Mouse (Mus musculus): ENCODE results near the gene Smim22. TPM values are rescaled to one million over a fixed set of nuclear protein-coding genes. Genes with fewer than 3 reads are reported as not detected.
A peak's percentile ranks its signal among the peaks of the same experiment; 100 is the strongest.

Smim22 gene
- polyA plus RNA-seq, 1 experiment from 2014 or later = not detected

GRCm38 (mm10) chr16:5029847-5030246 is 22.8 kb downstream of the Smim22 start:
- H3K36me3 ChIP-seq (ENCODE audit: inconsistent target) = peaks cover 92% of the 10 kb centered on the region
- WGBS (ENCODE audit: missing documents) = 30% methylated on average over 2 of the region's 2 CpGs
- no peaks in the 10 kb centered on the region; the same call in 1 of the 2 replicates for H3K79me2 ChIP-seq (ENCODE audit: inconsistent target)
- H3K4me3 ChIP-seq (ENCODE audit: inconsistent target) = no peak overlapping the region
- no peak overlapping the region for H3K27ac ChIP-seq

- 98% methylated on average over 3 of the region's 3 CpGs for WGBS (ENCODE audit: missing documents)
- Histone ChIP-seq H3K4me3 (ENCODE audit: inconsistent target) (no peak overlapping the region), H3K79me2 (ENCODE audit: inconsistent target) (peaks cover 16% of the 10 kb centered on the region; the same call in 1 of the 2 replicates), H3K36me3 (ENCODE audit: inconsistent target) (peaks cover 95% of the 10 kb centered on the region), H3K27ac (no peak overlapping the region)
Measured at GRCm38 (mm10) chr16:5035591-5035990, 28.5 kb downstream of the Smim22 start.

GRCm38 (mm10) chr16:5036649-5037234 is 29.7 kb downstream of the Smim22 start:
- Histone ChIP-seq H3K79me2 (ENCODE audit: inconsistent target) (peaks cover 26% of the 10 kb centered on the region; the same call in 1 of the 2 replicates), H3K4me3 (ENCODE audit: inconsistent target) (no peak overlapping the region), H3K27ac (no peak overlapping the region), H3K36me3 (ENCODE audit: inconsistent target) (peaks cover 95% of the 10 kb centered on the region)
- WGBS (ENCODE audit: missing documents) = 93% methylated on average over 5 of the region's 5 CpGs

- Histone ChIP-seq H3K27ac (no peak overlapping the region), H3K79me2 (ENCODE audit: inconsistent target) (peaks cover 78% of the 10 kb centered on the region), H3K4me3 (ENCODE audit: inconsistent target) (no peak overlapping the region), H3K36me3 (ENCODE audit: inconsistent target) (peaks cover 64% of the 10 kb centered on the region)
- WGBS (ENCODE audit: missing documents) = 94% methylated on average over 3 of the region's 3 CpGs
Measured at GRCm38 (mm10) chr16:5045322-5045721, 38.2 kb downstream of the Smim22 start.

- WGBS (ENCODE audit: missing documents) = 2% methylated on average over 37 of the region's 38 CpGs
- peaks cover 90% of the 10 kb centered on the region for H3K79me2 ChIP-seq (ENCODE audit: inconsistent target)
- H3K4me3 ChIP-seq (ENCODE audit: inconsistent target) = peak overlapping the region; percentile 96
- peak overlapping the region; percentile 78 for H3K27ac ChIP-seq
- peaks cover 33% of the 10 kb centered on the region for H3K36me3 ChIP-seq (ENCODE audit: inconsistent target)
Measured at GRCm38 (mm10) chr16:5049182-5049773, 42.2 kb downstream of the Smim22 start.

GRCm38 (mm10) chr16:5049774-5050234 is 42.7 kb downstream of the Smim22 start, which contains the start of the genes Glyr1 and Ubn1:
TSS of gene Glyr1 (minus strand) at chr16:5049863.
TSS of gene Ubn1 (plus strand) at chr16:5050057.
- H3K79me2 ChIP-seq (ENCODE audit: inconsistent target) = peaks cover 90% of the 10 kb centered on the region
- WGBS (ENCODE audit: missing documents) = under 1% methylated on average over 52 of the region's 56 CpGs
- H3K36me3 ChIP-seq (ENCODE audit: inconsistent target) = peaks cover 29% of the 10 kb centered on the region
- H3K27ac ChIP-seq = peak within 1 kb of the TSS; percentile 78
- H3K4me3 ChIP-seq (ENCODE audit: inconsistent target) = peak within 1 kb of the TSS; percentile 96

GRCm38 (mm10) chr16:5050251-5051110 is 43.4 kb downstream of the Smim22 start:
- peak overlapping the region; percentile 80 for H3K4me3 ChIP-seq (ENCODE audit: inconsistent target)
- H3K36me3 ChIP-seq (ENCODE audit: inconsistent target) = peaks cover 25% of the 10 kb centered on the region
- peaks cover 90% of the 10 kb centered on the region for H3K79me2 ChIP-seq (ENCODE audit: inconsistent target)
- peak overlapping the region; percentile 28; the same call in 1 of the 2 replicates for H3K27ac ChIP-seq
- under 1% methylated on average over 78 of the region's 78 CpGs for WGBS (ENCODE audit: missing documents)

Other genes starting within 250 kb of the Smim22 start
- gene Cdip1, start 217.0 kb upstream of the Smim22 start, polyA plus RNA-seq (2018) = 15.0 to 29.2 TPM (median 20.4 TPM) in 3 replicates
- gene 4930562C15Rik, start 171.9 kb upstream of the Smim22 start, polyA plus RNA-seq (2018) = 0.16 TPM in 1 of 3 replicates, not detected in the others
- gene Ubald1, start 127.0 kb upstream of the Smim22 start, polyA plus RNA-seq (2018) = 64.4 to 75.7 TPM (median 71.8 TPM) in 3 replicates
- 62.2 to 84.4 TPM (median 68.4 TPM) in 3 replicates for gene Mgrn1, start 121.0 kb upstream of the Smim22 start, polyA plus RNA-seq (2018)
- gene Nudt16l1, start 68.5 kb upstream of the Smim22 start, polyA plus RNA-seq (2018) = 17.1 to 56.6 TPM (median 39.4 TPM) in 3 replicates
- 9.0 to 21.1 TPM (median 12.1 TPM) in 3 replicates for gene Anks3, start 43.1 kb upstream of the Smim22 start, polyA plus RNA-seq (2018)
- not detected in 3 replicates for gene Sept12, start 9.4 kb upstream of the Smim22 start, polyA plus RNA-seq (2018)
- gene Rogdi, start 6.3 kb downstream of the Smim22 start, polyA plus RNA-seq (2018) = 10.0 to 27.5 TPM (median 22.6 TPM) in 3 replicates
- gene Glyr1, start 42.6 kb downstream of the Smim22 start, polyA plus RNA-seq (2018) = 72.3 to 104 TPM (median 77.0 TPM) in 3 replicates
- 24.3 to 40.2 TPM (median 37.5 TPM) in 3 replicates for gene Ubn1, start 42.8 kb downstream of the Smim22 start, polyA plus RNA-seq (2018)
- not detected in 3 replicates for gene Ppl, start 125.1 kb downstream of the Smim22 start, polyA plus RNA-seq (2018)
- gene Sec14l5, start 139.8 kb downstream of the Smim22 start, polyA plus RNA-seq (2018) = not detected in 3 replicates
- 75.7 to 106 TPM (median 79.8 TPM) in 3 replicates for gene Nagpa, start 196.7 kb downstream of the Smim22 start, polyA plus RNA-seq (2018)
- not detected in 3 replicates for gene AU021092, start 215.0 kb downstream of the Smim22 start, polyA plus RNA-seq (2018)
- 12.8 to 37.1 TPM (median 35.5 TPM) in 3 replicates for gene Alg1, start 226.3 kb downstream of the Smim22 start, polyA plus RNA-seq (2018)
- gene Eef2kmt, start 248.7 kb downstream of the Smim22 start, polyA plus RNA-seq (2018) = 7.8 to 17.8 TPM (median 12.3 TPM) in 3 replicates